Mouse (Mus musculus) embryo, embryonic 10 days (tissue): ENCODE measurements around the gene Msantd1.

Experiments
- DNase-seq: peaks from one replicate; pipeline ENCODE4 v3.0.0-alpha.2; 2015; ENCODE audit warnings: low spot score

Msantd1 gene

DNA sequence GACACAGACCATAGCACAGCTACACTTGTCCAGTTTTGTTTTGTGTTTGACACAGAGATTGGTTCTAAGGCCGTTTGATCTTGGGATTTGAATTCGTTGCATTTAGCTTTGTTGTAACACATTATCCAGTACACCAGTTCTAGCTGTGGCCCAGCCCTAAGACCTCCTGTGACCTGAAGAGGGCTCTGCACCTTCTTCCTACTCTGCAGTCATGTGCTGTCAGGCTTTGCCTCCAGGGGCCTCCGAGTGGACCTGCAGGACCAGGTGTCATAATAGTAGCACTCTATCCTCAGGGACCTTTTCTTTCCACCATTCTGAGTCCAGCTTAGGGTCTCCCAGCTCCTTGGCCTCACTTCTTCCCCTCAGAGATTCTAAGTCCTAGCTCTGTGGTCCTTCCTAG is 64.7 kb downstream of the Msantd1 start:
- no peak for DNase-seq
